Mouse (Mus musculus) thymus, adult 2 months (tissue): Measurements from ENCODE around the gene Fh1.

Source experiments
- CTCF ChIP-seq: fragments of 200-500 bp; IDR thresholded peaks from 2 replicates; pipeline ENCODE4 v1.5.1; 2012; ENCODE audit warnings: mild to moderate bottlenecking, control low read depth, low read length, moderate library complexity, borderline replicate concordance; ENCODE audit not compliant: control insufficient read depth, poor library complexity, insufficient read depth; ENCODE audit errors: extremely low read depth
- POLR2A ChIP-seq: fragments of 200-500 bp; IDR thresholded peaks from 2 replicates; pipeline ENCODE4 v1.6.1; 2012; ENCODE audit warnings: mild to moderate bottlenecking, low read length, control low read depth, moderate library complexity; ENCODE audit not compliant: control insufficient read depth, poor library complexity, insufficient read depth; ENCODE audit errors: extremely low read depth

DNA sequence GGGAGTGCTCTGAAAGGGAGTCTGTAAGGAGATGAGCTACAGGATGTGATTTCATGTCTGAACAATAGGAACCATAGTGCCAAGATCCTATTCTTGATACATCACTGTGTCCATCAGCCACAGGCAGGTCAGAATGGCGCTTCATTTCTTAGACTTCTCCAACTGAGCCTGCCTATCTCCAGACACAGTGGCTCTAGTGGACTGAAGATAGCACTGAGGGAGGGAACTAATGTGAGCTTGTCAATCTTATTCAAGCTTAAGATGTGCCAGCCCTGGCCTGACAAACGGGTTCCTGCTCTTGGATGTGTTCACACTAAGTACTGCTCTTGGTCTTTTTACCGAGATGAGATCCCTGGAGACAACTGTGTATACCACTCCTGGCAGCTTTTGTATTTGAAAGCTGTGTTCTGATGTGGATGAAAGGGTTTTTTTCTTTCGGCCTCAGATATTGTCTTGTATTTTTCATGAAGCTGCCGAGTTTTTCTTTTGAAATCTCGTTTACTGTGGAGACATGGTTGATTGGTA is 59.8 kb downstream of the Fh1 start:
- TF ChIP-seq CTCF (no peak), POLR2A (no peak)
